Mouse (Mus musculus): ENCODE results near the gene Nr2e1. TPM values are rescaled to one million over a fixed set of nuclear protein-coding genes. Genes with fewer than 3 reads are reported as not detected.

Gene Nr2e1
- not detected in 2 replicates for polyA plus RNA-seq (2015; fragmentation: Nextera tagmentation; extraction: Ambion mirVana)

GRCm38 (mm10) chr10:42583157-42583872, at the start of gene Nr2e1, which contains the start of gene Ostm1:
Gene Nr2e1 (minus strand): TSS chr10:42583632.
Gene Ostm1 (plus strand): TSS chr10:42583822.

Other genes starting within 250 kb of the Nr2e1 start
- gene Afg1l, start 105.1 kb downstream of the Nr2e1 start, polyA plus RNA-seq (2015; fragmentation: Nextera tagmentation; extraction: Ambion mirVana), result 8.3 and 8.9 TPM in 2 replicates
- 391 and 403 TPM in 2 replicates for gene Snx3, start 81.6 kb downstream of the Nr2e1 start, polyA plus RNA-seq (2015; fragmentation: Nextera tagmentation; extraction: Ambion mirVana)
- gene Ostm1, start 190 bp upstream of the Nr2e1 start, polyA plus RNA-seq (2015; fragmentation: Nextera tagmentation; extraction: Ambion mirVana), result 35.4 and 35.9 TPM in 2 replicates
- gene Sec63, start 177.9 kb upstream of the Nr2e1 start, polyA plus RNA-seq (2015; fragmentation: Nextera tagmentation; extraction: Ambion mirVana), result 14.2 and 14.7 TPM in 2 replicates